Mouse (Mus musculus) forebrain, embryonic 15.5 days (tissue): Measurements from ENCODE around the gene Fancc. TPM values are rescaled to one million over a fixed set of nuclear protein-coding genes. Genes with fewer than 3 reads are reported as not detected.
A peak's percentile ranks its signal among the peaks of the same experiment; 100 is the strongest.

Experiments used
- microRNA counts: library from miRNA; unstranded; fragments of <30 nt; microRNA quantifications from one replicate; lab custom pipeline; 2016
- microRNA-seq: library from miRNA; unstranded; fragments of <30 nt; microRNA quantifications from one replicate; pipeline ENCODE4, GENCODE M21; 2016
- polyA plus RNA-seq: library from polyadenylated mRNA; unstranded; fragments of >200 nt; fragmentation: Nextera tagmentation; extraction: Ambion mirVana; gene quantifications from 2 replicates; pipeline ENCODE4 v1.2.1, GENCODE M21; 2015

Gene Fancc
- polyA plus RNA-seq, 1 experiment from 2014 or later, result 13.2 TPM

MicroRNA genes within 50 kb of the gene (microRNA counts, 519-probe panel; counts per million panel counts)
- 3,001 counts per million, percentile 72 among the panel's probes with 10 or more counts for microRNA mmu-miR-23b (lab: Ali Mortazavi, UCI)
- microRNA mmu-miR-24 (lab: Ali Mortazavi, UCI), result 2,585 counts per million, percentile 59 among the panel's probes with 10 or more counts
- microRNA mmu-miR-27b (lab: Ali Mortazavi, UCI), result 2,418 counts per million, percentile 49 among the panel's probes with 10 or more counts

Small RNA genes lying within 50 kb of the gene (microRNA-seq; reads per million reads assigned to microRNA genes)
- 6,447 reads per million, percentile 93 among the genes with 10 or more reads in this experiment for gene Mir23b
- not detected for gene Mir24-1
- 624 reads per million, percentile 74 among the genes with 10 or more reads in this experiment for gene Mir27b
- not detected for gene Mir3074-1

Other genes with a start within 250 kb of the Fancc start
- gene Ptch1, start 76.3 kb upstream of the Fancc start, polyA plus RNA-seq, result 9.0 and 10.2 TPM in 2 replicates